Mouse (Mus musculus): Measurements from ENCODE around the gene Capza2. TPM values are rescaled to one million over a fixed set of nuclear protein-coding genes. Genes with fewer than 3 reads are reported as not detected.

Capza2 gene
- 212 and 222 TPM in 2 replicates for polyA plus RNA-seq (2015; fragmentation: Nextera tagmentation; extraction: Ambion mirVana)

GRCm38 (mm10) chr6:17635615-17636284, at the start of gene Capza2:
Capza2 (plus strand) TSS chr6:17636234.
- Histone ChIP-seq H3K4me3 (peak within 1 kb of the TSS; percentile 81), H3K4me1 (peaks cover 2% of the 10 kb centered on the region; the same call in 1 of the 2 replicates), H3K4me2 (peak within 1 kb of the TSS; percentile 57), H3K9me3 (no peaks in the 10 kb centered on the region), H3K36me3 (no peaks in the 10 kb centered on the region), H3K27me3 (no peaks in the 10 kb centered on the region), H3K27ac (peak within 1 kb of the TSS; percentile 94), H3K9ac (peak within 1 kb of the TSS; percentile 88)
- ATAC-seq (ENCODE audit: insufficient number of reproducible peaks, low FRiP score, low TSS enrichment, low read depth), result no peak
- WGBS, result 61% methylated on average over 7 of the region's 7 CpGs

- 0 out of 2 replicates have a peak overlapping the region, but pooled peaks have one; percentile 12 for H3K4me2 ChIP-seq
Observed at GRCm38 (mm10) chr6:17589049-17589952, 46.7 kb upstream of the Capza2 start.

DNA sequence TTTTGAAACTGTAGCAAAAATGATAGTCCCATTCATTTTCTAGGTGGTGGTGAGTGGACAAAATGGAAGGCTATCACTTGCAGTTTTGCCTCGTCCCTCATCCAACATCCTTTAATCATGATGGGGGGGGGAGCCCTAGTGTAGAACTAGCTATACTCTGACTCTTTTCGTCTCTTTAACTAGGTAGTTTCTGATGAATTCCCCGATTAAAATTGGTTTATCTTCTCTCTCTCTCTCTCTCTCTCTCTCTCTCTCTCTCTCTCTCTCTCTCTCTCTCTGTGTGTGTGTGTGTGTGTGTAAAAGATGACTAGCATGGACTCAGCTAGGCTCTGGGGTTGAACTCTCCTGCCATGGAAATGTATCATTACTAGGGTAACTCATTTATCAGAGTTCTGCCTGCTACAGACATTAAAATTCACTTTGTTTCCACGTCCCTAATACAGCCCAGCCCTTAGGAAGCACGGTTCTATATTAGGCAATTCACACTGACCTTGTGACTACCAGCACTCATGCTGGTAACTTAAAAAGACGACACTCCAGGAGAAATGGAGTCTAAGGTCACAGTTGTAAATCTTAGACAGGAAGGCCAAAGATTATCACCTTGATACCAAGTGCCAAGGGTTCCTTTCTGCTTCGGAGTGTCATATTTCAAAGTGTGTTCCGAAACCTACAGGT, 45.9 kb upstream of the Capza2 start:
- WGBS, result 26% methylated on average over 8 of the region's 8 CpGs
- Histone ChIP-seq H3K9me3 (peaks cover 6% of the 10 kb centered on the region; the same call in 1 of the 2 replicates), H3K36me3 (no peaks in the 10 kb centered on the region), H3K4me1 (no peaks in the 10 kb centered on the region), H3K27ac (no peak overlapping the region), H3K4me2 (no peak overlapping the region), H3K4me3 (no peak overlapping the region), H3K9ac (no peak overlapping the region), H3K27me3 (no peaks in the 10 kb centered on the region)
- ATAC-seq (ENCODE audit: insufficient number of reproducible peaks, low FRiP score, low TSS enrichment, low read depth), result no peak

More at GRCm38 (mm10) chr6:17589049-17589952, 46.7 kb upstream of the Capza2 start:
- no peak overlapping the region for H3K9ac ChIP-seq
- WGBS, result 14% methylated on average over 16 of the region's 16 CpGs
- no peak for ATAC-seq (ENCODE audit: insufficient number of reproducible peaks, low FRiP score, low TSS enrichment, low read depth)
- no peaks in the 10 kb centered on the region for H3K27me3 ChIP-seq
- 0 out of 2 replicates have a peak overlapping the region, but pooled peaks have one; percentile 3 for H3K4me3 ChIP-seq
- H3K9me3 ChIP-seq, result peaks cover 6% of the 10 kb centered on the region; the same call in 1 of the 2 replicates
- H3K4me1 ChIP-seq, result no peaks in the 10 kb centered on the region
- H3K27ac ChIP-seq, result no peak overlapping the region
- H3K36me3 ChIP-seq, result no peaks in the 10 kb centered on the region

DNA sequence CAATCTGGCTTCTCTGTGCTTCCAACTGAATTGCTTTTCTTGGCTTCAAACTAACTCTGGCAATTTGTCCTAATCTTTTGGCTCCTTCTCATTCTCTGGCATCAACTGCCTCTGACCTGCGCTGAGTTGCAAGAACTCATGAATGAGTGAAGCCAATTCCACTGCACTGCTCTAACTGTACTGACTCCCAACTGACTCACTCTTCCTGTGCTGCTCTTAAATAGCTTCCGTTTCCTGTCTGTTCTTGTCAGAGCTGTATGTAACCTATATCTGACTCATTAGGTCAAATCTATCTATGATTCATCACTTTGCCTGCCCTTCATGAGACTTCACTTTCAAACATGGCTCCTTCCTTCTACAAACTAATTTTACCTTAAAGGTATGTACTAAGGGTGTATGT, 42.1 kb upstream of the Capza2 start:
- H3K9ac ChIP-seq, result no peak overlapping the region
- no peak overlapping the region for H3K4me2 ChIP-seq
- H3K36me3 ChIP-seq, result no peaks in the 10 kb centered on the region
- 85% methylated on average over 2 of the region's 2 CpGs for WGBS
- no peaks in the 10 kb centered on the region for H3K4me1 ChIP-seq
- no peaks in the 10 kb centered on the region for H3K27me3 ChIP-seq
- no peak overlapping the region for H3K4me3 ChIP-seq
- ATAC-seq (ENCODE audit: insufficient number of reproducible peaks, low FRiP score, low TSS enrichment, low read depth), result no peak
- H3K27ac ChIP-seq, result no peak overlapping the region
- H3K9me3 ChIP-seq, result peaks cover 6% of the 10 kb centered on the region; the same call in 1 of the 2 replicates

DNA sequence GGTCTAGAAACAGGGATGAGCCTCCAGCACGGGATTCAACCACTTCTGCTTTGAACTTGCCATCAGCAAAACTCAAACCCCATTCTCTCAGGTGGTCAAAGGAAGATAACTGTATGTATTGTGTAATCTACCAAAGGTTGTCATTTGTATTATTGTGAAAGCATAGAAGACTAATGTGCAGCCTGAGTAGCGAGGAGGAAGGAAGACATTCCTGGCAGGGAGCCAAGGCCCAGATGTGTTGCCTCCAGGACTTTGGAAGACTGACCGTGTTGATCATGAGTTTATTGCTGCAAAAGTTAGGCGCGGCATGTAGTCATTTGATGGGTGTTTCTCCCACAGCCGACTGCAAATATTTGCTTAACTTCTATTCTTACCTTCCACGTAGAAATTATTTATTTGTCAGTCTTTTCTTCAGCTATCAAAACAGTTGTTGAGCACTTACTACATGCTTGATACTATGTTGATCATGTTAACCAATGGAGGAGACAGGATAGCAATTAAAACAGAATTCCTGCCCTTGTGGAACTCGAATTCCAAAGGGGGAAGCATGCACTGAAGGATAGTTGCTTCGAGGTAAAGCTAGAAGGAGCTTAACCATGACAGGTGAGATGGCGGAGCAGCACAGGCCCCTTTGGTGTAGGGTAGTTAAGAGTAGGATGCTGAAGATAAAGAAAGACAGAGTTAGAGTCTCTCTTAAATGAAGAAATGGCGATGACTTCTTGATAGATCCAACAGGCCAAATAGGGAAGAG, 40.1 kb upstream of the Capza2 start:
- Histone ChIP-seq H3K4me1 (no peaks in the 10 kb centered on the region), H3K9me3 (peaks cover 6% of the 10 kb centered on the region; the same call in 1 of the 2 replicates), H3K27me3 (no peaks in the 10 kb centered on the region), H3K4me3 (no peak overlapping the region), H3K4me2 (no peak overlapping the region), H3K27ac (no peak overlapping the region), H3K36me3 (no peaks in the 10 kb centered on the region), H3K9ac (no peak overlapping the region)
- ATAC-seq (ENCODE audit: insufficient number of reproducible peaks, low FRiP score, low TSS enrichment, low read depth), result no peak
- WGBS, result 59% methylated on average over 11 of the region's 11 CpGs

- Histone ChIP-seq H3K27ac (no peak overlapping the region), H3K27me3 (no peaks in the 10 kb centered on the region), H3K4me1 (no peaks in the 10 kb centered on the region), H3K9ac (no peak overlapping the region), H3K4me3 (no peak overlapping the region), H3K9me3 (no peaks in the 10 kb centered on the region), H3K4me2 (no peak overlapping the region), H3K36me3 (no peaks in the 10 kb centered on the region)
- WGBS, result 89% methylated on average over 5 of the region's 5 CpGs
- no peak for ATAC-seq (ENCODE audit: insufficient number of reproducible peaks, low FRiP score, low TSS enrichment, low read depth)
Observed at GRCm38 (mm10) chr6:17599373-17599772, 36.7 kb upstream of the Capza2 start.

DNA sequence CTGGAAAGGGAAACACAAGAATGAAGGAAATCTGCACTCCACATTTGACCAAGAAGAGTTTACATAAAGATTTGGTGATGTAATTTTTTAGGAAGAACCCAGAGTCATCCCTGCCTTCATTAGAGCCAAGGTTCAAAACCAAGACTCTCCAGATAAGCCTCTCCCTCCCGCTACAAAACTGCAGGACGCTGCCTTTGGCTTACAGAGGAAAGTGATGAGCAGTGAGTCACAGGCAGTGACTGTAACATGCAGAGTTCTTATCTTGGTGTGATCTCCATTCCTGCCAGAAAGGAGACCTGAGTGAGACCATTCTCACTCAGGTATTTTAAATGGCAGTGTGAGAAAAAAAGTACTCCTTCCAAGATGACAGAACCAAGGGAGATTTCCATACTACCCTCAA, 34.5 kb upstream of the Capza2 start:
- Histone ChIP-seq H3K4me1 (no peaks in the 10 kb centered on the region), H3K9ac (no peak overlapping the region)

DNA sequence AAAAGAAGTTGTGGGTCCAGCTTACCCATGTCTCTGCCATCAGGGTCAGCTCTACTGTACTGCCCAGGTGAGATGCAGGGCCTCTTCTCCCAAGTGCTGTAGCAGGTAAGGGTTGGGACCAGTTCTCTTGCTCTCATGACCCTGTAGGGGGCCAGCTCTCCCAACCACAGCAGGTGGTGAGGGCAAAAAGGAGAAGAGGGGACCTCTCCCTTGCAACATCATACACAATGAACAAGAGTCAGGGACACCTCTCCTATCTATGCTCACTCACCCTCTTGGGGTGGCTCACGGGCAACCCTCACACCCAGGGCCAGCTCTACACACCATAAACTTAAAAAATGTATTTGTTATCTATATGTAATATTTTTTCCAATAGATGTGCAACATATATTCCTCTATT, 29.1 kb upstream of the Capza2 start:
- Histone ChIP-seq H3K27ac (no peak overlapping the region), H3K9me3 (no peaks in the 10 kb centered on the region), H3K9ac (no peak overlapping the region), H3K4me2 (no peak overlapping the region), H3K4me3 (no peak overlapping the region), H3K36me3 (no peaks in the 10 kb centered on the region), H3K27me3 (no peaks in the 10 kb centered on the region), H3K4me1 (no peaks in the 10 kb centered on the region)
- WGBS, result 86% methylated on average over 1 of the region's 1 CpGs
- no peak for ATAC-seq (ENCODE audit: insufficient number of reproducible peaks, low FRiP score, low TSS enrichment, low read depth)

More for the DNA sequence above, 34.5 kb upstream of the Capza2 start:
- H3K4me2 ChIP-seq, result no peak overlapping the region
- WGBS, result 44% methylated on average over 2 of the region's 2 CpGs
- H3K36me3 ChIP-seq, result no peaks in the 10 kb centered on the region
- H3K27me3 ChIP-seq, result no peaks in the 10 kb centered on the region
- no peak overlapping the region for H3K27ac ChIP-seq
- no peak for ATAC-seq (ENCODE audit: insufficient number of reproducible peaks, low FRiP score, low TSS enrichment, low read depth)
- no peaks in the 10 kb centered on the region for H3K9me3 ChIP-seq
- no peak overlapping the region for H3K4me3 ChIP-seq

GRCm38 (mm10) chr6:17611352-17612010, 24.6 kb upstream of the Capza2 start:
- H3K27me3 ChIP-seq, result no peaks in the 10 kb centered on the region
- ATAC-seq (ENCODE audit: insufficient number of reproducible peaks, low FRiP score, low TSS enrichment, low read depth), result no peak
- no peaks in the 10 kb centered on the region for H3K9me3 ChIP-seq
- H3K4me2 ChIP-seq, result no peak overlapping the region
- H3K4me1 ChIP-seq, result no peaks in the 10 kb centered on the region
- no peak overlapping the region for H3K9ac ChIP-seq
- 83% methylated on average over 11 of the region's 11 CpGs for WGBS
- H3K4me3 ChIP-seq, result no peak overlapping the region
- no peak overlapping the region for H3K27ac ChIP-seq
- no peaks in the 10 kb centered on the region for H3K36me3 ChIP-seq

DNA sequence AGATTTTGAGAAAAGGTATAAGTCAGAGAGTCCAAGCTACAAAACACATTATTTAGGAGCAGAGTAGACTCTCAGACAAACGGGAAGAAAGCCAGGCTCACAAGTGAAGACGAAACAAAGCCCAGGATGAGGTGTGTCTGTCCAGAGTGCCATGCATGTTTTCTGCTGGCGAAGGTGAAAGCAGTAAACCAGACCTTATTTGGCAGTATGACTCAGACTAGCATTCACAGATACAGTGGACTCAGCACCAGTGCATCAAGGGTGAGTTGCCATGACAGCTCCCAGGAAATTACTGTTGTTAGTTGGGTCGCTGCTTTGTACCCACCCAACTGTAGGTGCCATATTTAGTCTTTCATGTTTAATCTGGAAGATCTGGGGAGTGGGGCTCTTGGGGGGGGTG, 23.4 kb upstream of the Capza2 start:
- H3K4me1 ChIP-seq, result no peaks in the 10 kb centered on the region
- H3K4me3 ChIP-seq, result no peak overlapping the region
- no peaks in the 10 kb centered on the region for H3K36me3 ChIP-seq
- no peaks in the 10 kb centered on the region for H3K9me3 ChIP-seq
- no peak overlapping the region for H3K9ac ChIP-seq
- no peak for ATAC-seq (ENCODE audit: insufficient number of reproducible peaks, low FRiP score, low TSS enrichment, low read depth)
- H3K4me2 ChIP-seq, result no peak overlapping the region
- no peaks in the 10 kb centered on the region for H3K27me3 ChIP-seq
- 67% methylated on average over 4 of the region's 4 CpGs for WGBS
- H3K27ac ChIP-seq, result no peak overlapping the region

- Histone ChIP-seq H3K4me1 (no peaks in the 10 kb centered on the region), H3K36me3 (no peaks in the 10 kb centered on the region), H3K27me3 (no peaks in the 10 kb centered on the region), H3K9ac (no peak overlapping the region), H3K9me3 (no peaks in the 10 kb centered on the region), H3K4me3 (no peak overlapping the region), H3K4me2 (no peak overlapping the region), H3K27ac (no peak overlapping the region)
- no peak for ATAC-seq (ENCODE audit: insufficient number of reproducible peaks, low FRiP score, low TSS enrichment, low read depth)
- 90% methylated on average over 4 of the region's 4 CpGs for whole genome bisulfite sequencing
Observed at GRCm38 (mm10) chr6:17620823-17621222, 15.2 kb upstream of the Capza2 start.

Measured in limb, embryonic 15.5 days (tissue).